Mouse (Mus musculus) heart, adult 9 months (tissue): ENCODE measurements at regions not wholly inside any gene's neighbourhood (a gene's known extent, or its start where the extent isn't known, plus 50 kb on each side); places are given as distances from the start of the nearest gene placed in this dataset.

ENCODE experiments used
- DNase-seq, 2 experiments: peaks; one replicate each; pipeline ENCODE4 v3.0.0; 2022; ENCODE audit warnings: low spot score in 2 of 2

DNA sequence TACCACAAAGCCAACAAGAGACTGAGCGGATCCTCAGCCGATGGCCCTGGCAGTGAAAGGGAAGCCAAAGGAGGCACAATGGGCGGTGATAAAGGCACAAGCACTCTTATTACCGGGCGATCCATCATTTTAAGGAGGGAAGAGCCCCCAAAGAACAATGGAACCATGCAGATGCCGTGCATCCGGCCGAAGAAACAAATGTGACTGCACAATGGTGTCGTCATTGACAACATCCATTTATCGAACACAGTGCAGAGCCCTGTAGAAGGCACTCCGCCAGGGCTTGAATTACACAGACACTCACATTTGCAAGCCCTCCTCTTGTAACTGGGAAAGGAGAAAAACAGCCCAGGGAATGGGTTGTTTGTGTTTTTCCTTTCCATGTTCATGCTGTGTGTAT lies 80.7 kb upstream of the Atp5g3 start:
- no peak for DNase-seq

DNA sequence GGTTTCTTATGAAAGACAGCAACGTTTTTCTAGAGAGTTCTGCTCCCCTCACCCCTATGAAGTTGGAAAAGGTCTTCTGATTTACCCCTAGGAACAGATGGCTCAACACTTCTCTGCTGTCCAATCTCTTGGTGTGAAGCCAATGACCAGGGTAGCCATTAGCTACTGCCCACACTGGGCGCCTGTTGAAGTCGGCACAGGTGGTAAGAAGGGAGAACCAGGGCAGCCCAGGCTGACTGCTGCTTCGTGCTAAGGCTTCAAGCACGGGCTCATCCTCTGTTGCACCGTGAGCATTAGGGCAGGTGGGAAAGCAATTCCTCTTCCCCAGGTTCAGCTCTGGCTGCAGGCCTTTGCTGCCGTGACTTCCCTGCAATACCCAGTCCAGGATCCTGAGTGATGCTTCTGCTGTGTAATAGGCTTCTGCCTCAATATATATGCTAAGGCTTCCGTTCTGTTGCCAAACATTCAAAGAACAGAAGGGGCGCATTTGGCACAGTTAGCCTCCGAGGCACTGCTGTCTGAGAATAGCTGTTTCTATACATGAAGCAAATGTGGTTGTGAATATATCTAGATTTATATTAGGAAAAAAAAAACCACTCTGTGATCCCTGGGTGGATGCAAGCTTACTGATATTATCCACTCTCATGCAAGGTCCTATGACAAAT lies 76.4 kb upstream of the Atp5g3 start:
- no peak for DNase-seq

DNA sequence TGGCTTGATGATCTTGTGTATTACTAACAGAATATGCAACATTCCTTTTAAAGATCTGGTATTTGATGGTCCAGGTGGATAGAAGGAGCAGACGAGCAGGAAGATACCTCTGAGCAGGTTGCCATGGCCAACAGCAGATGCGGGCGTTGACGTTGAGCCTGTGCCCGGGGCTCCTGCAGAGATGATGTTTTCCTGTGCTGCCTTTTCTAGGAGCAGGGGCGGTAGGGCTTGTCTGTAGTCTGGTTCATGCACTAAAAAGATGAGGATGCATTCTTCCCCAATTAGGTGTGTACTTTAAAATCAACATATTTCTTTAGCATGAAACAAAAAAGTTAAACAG lies 74.8 kb upstream of the Atp5g3 start:
- DNase-seq, result no peak

- no peak for DNase-seq
Observed at GRCm38 (mm10) chr2:73985238-73985910, 74.2 kb upstream of the Atp5g3 start.

- DNase-seq, result no peak
Observed at GRCm38 (mm10) chr2:73983166-73983565, 72.0 kb upstream of the Atp5g3 start.

GRCm38 (mm10) chr2:73978072-73978471 lies 66.9 kb upstream of the Atp5g3 start:
- no peak for DNase-seq

DNA sequence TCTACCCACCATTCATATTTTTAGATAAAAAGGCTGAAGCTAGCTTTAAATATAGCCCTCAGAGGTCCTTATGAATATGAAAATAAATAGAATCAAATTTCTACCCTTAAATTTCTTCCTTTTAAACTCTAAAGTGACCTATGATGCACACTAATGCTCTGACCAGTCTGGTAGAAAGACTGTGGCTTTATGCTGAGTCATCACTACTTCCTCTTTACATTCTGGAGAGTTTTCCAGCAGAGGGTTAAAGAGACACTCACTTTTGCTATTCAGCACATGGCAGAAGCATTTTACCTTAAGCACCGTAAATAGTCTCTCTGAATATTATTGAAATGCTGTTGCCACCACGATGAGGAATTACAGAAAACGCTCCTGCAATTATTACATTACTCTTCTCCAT lies 62.6 kb upstream of the Atp5g3 start:
- DNase-seq, result no peak

DNA sequence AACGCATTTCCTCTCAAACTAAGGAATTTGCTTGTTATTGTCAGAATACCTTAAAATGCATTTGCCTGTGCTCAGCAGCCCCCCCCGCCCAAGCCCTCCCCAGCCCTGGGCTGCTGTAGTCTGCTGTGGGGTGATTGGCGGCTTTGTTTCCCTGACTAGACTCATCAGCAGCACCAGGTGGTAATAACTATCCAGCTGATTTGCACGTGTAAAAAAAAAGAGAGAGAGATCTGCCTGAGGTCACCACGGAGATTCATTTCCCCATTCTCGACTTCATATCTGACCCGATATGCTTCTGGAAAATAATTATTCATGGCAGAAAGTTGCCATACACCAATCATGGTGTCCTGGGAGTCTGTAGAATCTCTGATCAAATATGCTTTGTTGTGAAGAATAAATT lies 56.5 kb upstream of the Atp5g3 start:
- DNase-seq, result no peak

DNA sequence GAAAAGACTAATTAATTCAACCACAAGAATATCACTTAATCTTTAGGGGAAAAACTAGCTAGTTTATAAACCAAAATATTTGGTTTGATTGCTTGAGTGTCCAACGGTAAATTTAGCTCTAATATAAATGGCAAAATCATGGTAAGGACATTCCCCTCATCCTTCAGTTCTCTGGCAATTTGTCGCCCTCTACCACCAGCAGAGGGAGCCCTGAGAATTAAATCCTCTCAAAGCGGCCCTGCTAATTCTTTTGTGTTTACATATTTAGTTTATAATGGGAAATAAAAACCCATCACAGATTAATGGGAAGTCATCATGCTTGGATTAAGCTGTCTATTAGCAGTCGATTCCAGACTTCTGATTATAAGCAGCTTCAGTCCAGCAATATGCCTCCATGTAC lies 54.5 kb upstream of the Atp5g3 start:
- DNase-seq, result no peak
